Mouse (Mus musculus): ENCODE data around the gene Smyd5. TPM values are rescaled to one million over a fixed set of nuclear protein-coding genes. Genes with fewer than 3 reads are reported as not detected.
"Not testable (repeated sequence)": the region's sequence is repeated elsewhere in the genome, so short reads cannot be mapped to it uniquely, and the experiment has no call there.

Smyd5 gene
- polyA plus RNA-seq, 2 experiments from 2014 or later, result 23.2 to 45.4 TPM

DNA sequence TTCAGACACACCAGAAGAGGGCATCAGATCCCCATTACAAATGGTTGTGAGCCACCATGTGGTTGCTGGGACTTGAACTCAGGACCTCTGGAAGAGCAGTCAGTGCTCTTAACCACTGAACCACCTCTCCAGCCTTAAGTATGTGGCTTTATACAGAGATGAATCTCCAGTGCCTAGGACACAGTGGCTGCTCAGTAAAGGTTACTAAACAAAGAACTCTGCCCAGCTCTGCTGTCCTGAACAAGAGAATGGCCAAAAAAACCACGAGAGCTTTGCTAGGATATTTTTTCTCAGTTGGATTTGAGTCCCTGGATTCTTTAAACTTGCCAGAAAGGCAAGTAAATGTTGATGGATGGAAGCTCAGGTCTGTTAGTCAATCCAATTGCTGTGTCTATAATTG is 18.4 kb downstream of the Smyd5 start:
- ATAC-seq, result not testable (repeated sequence)

DNA sequence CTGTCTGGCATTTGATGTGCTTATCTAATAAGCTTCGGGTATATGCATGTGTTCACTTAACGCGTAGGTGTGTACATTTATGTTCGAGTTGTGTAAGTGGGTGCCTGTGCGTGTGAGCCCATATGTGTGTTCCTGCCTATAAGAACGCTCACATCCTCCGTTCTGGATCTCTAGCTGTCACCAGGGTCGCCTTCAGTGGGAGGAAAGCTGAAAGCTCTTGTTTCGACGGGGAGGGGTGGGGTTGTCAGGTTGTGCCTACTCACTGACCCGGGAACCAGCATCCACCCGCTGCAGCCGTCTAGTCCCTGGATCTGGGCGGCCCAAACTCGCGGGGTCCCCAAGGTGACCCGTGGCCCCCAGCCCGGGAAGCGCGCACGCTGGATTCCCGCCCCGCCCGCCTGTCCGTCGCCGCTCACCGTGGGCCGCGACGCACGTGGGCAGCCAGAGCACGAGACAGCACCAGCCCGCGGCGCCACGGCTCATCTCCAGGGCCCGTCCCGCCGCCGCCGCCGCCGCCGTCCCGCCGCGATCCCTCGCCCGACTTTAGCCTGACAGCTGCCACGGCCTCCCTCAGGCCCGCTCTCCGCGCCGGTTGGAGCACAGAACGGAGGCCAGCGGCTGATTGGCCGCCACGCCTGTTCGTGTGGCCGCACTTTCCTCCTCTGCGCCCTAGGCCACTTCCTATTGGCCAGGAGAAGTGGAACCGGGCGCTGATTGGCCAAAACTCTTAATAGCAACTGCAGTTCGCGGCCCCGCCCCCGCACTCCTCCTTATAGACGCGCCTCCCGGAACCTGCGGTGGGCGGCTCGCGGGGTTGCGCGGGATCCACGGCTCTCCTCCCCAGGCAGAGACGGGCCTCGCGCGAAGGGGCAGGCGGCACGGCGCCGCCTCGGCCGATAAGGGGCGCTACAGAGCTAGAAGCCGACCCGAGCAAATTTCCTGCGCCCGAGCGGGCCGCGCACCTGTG is 19.2 kb downstream of the Smyd5 start, which contains the start of gene Cct7:
Gene Cct7, plus strand, starts transcription at position 818 of the 967 bp plus-strand sequence.
- peak; percentile 86 for ATAC-seq

DNA sequence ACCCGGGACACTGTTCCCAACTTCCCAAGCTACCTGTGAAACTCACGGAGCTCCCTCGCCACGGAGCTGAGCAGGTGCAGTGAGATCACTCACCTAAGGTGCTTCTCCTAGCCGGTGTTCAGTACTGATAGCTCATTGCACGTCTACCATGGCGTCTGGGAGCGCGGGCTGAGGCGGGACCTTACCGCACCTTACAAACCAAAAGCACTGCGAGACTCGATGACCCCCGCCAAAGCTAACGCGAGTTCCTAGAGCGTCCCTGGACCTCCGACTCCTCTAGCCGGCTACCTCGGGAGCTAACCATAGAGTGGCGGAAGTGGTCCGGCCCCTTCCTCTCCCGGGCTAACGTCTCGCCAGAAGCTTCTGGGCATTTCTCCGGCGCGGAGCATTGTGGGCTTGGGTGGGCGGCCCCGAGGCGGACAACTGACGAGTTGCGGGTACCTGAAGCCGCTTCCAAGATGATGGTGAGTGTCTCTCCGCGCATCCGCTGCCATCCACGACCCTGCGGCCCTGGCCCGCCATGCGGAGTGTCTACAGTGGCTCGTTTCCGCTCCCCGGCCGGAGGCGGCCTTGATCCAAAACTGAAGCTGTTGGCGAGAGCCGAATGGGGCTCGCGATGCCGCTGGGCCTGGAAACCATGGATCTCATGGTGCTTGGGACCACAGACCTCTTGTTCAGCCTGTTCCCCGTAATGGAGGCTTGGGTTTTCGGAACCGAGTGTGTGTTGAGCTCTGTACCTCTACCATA is 20.0 kb downstream of the Smyd5 start, which contains the start of gene Pradc1:
Gene Pradc1, minus strand, starts transcription at position 307 of the 747 bp plus-strand sequence.
- peak; percentile 63 for ATAC-seq

DNA sequence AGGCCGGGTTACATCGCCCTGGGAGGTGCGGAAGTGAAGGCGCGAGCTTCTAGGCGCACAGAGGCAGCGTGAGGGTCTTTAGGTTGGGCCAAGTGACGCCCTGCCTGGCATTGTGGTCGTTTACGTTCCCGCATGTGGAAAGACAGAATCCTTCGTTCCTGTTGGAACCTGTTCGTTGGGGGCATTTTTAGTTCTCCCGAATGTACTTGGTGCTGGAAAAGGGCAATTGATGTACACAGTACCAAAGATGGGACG is 20.5 kb downstream of the Smyd5 start:
- peak; percentile 11 for ATAC-seq

DNA sequence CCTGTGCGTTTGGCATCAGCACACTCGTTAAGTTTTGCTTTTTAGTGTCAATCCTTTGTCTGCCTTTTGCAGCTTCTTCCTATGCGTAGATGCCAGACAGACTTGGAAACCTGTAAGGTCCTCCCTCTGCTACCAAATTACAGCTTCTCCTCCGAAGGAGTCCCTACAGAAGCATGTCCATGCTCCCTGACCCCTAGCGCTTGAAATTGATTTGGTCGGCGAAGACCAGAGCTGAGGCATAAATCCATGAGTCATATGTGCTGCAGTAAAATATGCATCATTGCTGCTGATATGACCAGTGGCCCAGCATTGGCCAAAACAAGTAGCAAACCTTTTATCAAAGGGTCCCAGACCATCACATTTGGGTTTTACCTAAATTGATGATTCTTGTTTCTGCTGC is 21.0 kb downstream of the Smyd5 start:
- no peak for ATAC-seq

DNA sequence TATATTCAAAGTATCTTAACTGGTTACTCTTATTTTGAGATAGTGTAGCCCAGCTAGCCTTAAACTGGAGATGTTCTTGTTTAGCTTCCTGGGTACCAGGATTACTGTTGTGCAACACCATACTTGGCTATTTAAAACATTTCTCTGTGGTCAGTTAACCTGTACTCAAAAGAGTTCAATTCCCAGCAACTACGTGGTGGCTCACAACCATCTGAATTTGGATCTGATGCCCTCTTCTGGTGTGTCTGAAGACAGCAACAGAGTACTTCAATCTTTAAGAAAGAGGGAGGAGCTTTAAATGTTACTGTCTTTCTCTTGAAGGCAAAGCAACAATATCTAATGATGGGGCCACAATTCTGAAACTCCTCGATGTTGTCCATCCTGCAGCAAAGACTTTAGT is 27.8 kb downstream of the Smyd5 start:
- no peak for ATAC-seq

DNA sequence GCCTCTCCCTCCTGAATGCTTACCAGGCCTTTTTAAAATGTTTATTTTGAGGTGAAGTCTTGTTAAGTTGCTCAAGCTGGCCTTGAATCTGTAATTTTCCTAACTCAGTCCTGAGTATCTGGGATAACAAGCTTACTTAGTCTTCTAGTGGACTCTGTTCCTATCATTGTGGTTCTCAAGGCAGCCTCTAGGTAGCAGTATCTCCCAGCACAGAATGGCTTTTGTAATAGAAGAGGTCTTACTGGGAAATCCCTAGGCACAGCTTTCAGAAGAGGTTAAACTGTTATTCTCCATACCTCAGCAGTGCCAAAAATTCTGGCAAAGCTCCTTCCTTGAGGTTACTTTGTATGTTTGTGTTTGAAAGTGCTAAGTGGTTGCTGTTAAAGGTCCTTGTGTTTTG is 33.6 kb downstream of the Smyd5 start:
- ATAC-seq, result no peak

DNA sequence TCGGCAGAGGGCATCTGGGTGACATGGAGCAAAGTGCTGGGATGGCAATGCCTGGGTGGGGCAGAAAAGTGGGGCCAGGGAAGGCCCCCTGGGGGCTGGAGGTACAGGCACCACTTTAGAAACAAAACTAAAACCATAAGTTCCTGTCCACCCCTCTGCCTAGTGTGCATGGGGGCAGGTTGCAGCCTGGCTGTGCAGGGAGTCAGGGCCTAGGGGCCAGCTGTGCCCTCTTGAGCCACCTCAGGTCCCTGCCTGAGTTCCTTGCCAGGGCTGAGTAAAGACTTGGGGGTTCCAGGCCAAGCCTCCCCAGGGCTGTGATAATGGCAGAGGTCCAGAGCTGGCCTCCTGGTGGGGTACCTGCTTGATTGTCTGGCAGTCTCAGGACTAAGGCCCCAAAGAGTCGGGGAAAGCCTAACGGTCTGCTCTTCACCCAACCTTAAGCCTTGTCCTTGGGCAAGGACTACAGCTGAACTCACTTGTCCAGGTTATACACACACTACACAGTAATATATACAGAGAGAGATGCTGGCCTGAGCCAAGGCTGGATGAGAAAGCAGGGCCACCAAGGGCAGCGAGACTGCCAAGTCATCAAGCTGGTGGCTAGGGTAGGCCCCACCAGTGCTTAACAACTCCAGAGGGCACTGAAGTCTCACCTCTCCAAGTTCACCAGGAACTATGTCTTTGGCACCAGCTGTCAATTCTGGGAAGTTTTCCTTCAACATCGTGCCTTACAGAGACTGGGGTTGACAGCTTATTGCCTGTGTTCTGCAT is 38.1 kb downstream of the Smyd5 start:
- no peak for ATAC-seq

DNA sequence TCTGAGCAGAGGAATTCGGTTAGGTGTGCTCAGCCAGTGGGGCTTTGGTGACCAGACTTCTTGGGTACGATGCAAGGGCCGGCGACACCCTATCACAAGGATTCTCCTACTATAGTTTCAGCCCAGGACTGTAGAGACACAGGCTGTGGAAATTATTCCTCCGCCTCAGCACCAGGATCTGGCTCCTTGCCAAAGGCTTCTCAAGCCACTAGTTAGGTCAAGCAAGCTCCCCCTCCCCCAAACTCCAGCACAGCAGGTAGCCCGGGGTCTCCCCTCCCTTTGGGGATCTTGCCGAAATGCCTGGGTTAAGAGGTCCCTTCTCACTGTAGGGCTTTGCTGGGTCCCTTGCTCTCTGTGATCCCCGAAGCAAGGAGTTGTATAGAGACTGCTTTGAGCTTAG is 40.2 kb downstream of the Smyd5 start:
- no peak for ATAC-seq

DNA sequence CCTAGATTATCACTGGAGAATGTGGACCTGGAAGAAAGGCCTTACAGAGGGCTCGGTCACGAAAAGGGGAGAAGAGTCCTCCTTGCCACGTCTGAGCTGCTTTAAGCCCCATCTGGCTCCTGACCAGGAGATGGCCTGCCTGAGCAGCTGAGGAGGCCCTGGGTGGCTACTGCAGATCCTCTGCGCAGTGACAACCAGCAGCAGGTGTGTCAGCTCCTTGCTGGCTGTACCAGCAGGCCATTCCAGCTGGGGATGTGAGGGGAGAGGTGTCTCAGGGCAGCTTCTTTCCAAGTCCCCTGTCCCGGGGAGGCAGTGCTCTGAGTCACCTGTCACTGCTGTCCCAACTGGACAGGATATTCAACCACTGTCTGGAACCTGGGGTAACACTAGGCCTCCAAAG is 40.8 kb downstream of the Smyd5 start:
- ATAC-seq, result no peak

DNA sequence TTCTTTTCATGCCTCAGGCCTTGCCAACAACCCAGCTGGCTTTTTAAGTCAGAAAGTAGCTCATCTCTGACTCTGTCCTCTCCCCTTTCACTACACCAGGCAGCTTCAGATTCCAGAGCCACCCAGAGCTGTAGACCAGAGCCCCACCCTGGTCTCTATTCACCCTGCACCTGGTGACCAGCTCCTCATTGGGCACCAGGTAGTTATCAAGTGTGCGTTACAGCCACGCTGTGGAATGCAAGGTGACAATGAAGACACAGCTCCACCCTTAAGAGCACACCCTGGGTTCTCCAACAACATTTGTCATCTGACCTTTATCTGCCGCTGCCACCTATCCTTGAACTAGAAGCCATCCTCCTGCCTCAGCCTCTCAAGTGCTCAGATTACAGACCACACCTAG is 43.8 kb downstream of the Smyd5 start:
- ATAC-seq, result no peak

DNA sequence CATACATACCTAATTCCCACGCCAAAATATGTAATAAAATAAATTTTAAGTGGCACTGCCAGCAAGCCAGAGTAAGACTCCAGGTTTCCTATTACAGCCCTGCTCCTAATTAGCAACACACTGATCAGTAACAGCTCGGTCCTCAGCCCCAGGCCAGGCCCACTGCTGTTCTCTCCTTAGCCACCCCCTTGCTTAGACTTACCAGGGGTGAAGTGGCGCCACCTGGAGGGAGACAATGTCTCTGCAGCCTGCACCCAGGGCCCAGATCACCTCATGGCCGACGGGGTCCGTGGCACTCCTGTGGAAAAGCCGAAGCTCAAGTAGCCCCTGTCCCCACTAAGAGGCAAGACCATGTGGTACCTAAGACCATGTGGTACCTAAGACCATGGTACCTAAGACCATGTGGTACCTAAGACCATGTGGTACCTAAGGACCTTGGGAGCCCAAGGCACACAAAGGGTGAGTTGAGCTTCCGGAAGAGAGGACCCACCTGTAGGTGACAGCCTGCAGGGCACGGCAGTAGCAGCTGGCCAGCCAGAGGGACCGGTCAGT is 45.7 kb downstream of the Smyd5 start:
- ATAC-seq, result peak; percentile 39

DNA sequence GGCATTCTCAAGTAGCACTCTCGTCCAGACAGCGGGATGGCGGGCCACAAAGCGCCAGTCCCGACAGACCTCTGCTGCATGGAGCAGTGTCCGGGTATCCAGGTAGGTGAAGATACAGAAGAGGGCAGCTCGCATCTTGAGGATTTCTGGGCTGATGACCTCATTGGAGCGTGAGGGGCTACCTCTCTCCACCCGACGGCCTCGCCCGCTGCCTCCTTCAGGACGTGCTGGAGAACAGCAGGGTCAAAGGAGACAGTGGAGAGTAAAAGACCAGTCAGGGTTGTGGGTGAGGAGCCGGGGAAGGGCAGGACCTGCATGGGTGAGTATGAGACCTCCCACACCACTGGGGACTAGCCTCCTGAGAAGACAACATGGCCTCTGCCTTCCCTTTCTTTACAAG is 46.6 kb downstream of the Smyd5 start:
- ATAC-seq, result no peak

DNA sequence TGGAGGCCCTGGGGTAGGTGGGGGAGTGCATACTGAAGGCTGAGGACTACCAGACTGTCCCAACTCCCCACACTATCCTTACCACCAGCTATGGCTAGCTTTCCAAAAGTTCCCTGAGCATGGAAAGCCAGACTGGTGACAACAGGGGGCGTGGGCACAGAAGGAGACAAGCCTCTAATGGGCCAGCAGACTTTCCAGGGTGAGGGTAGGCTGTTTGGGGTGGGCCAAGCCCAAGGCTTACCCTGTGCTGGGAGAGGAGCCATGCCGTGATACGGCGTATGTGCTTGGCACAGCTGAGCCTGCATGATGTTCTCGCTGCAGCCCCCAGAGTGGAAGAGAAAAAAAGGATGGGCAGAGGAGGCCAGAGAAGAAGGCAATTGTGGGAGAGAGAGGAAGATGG is 48.2 kb downstream of the Smyd5 start:
- ATAC-seq, result no peak

DNA sequence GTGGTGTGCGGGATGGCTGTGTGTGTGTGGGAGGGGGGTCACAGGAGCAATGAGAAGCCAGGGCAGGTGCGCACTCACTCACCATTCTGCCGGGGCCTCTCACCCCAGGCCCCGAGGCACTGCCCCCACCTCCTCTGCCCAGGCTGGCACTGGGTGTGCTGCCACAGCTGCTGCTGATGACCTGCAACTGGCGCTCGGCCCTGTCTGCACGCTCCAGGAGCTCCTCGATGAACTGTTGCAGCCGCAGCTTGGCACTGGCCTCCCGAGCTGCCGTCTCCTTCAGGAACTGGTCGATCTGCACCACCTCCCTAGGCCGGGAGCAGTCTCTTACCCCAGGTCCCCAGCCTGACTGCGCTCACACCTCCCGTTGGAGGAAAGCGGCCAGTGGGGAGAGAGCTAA is 48.9 kb downstream of the Smyd5 start:
- ATAC-seq, result no peak

DNA sequence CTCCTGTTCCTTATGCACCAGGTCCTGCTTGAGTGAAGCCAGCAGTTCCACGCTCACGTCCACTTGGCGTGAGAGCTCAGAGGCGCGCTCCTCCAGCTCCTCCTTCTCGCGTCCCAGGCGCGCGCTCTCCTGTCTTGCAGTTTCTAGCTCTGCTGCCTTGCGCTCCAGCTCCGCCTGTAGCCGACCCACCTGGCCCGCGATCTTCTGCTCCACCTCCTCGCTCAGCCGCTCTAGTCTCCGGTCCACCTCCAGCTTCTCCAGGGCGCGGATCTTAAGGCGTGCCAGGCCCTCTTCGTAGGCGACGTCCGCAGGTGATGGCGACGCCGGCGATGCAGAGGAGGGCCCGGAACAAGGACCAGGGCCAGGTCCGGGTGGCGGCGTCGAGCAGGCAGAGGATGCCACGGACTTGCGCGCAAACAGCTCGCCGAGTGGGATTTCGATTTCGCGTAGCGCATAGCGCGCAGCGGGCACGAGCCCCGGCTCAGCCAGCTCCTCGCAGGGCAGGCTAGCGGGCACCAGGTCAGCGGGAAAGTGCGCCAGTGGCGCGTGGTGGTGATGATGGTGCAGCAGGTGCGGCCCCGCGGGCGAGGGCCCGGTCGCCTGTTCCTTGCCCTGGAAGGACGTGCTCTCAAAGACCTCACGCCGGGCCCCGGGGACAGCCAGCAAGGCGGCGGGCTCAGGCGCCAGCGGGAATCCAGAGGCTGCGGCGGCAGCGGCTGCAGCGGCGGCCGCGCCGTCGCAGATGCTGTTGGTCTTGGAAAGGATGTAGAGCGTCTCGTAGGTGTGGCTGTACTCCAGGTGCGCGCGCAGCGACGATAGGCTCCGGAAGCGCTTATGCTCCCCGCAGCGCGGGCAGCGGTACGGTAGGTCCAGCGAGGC is 52.3 kb downstream of the Smyd5 start:
- ATAC-seq, result no peak

DNA sequence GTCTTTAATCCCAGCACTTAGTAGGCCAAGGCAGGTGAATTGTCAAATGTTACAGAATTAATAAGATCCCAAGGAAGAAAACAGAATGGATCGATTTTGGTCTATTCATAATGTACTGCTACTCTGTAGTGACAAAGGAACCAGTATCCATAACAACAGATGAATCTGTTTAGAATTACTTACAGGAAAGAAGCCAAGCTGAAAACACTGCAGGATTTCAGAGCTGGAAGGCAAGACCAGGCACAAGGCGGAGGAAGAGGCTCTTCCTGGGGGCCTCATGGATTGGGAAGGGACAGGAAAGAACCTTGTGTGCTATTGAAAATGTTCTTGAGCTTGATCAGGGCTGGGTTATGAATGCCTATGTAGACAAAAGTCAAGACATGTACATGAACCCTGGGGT is 53.9 kb downstream of the Smyd5 start:
- ATAC-seq, result no peak

DNA sequence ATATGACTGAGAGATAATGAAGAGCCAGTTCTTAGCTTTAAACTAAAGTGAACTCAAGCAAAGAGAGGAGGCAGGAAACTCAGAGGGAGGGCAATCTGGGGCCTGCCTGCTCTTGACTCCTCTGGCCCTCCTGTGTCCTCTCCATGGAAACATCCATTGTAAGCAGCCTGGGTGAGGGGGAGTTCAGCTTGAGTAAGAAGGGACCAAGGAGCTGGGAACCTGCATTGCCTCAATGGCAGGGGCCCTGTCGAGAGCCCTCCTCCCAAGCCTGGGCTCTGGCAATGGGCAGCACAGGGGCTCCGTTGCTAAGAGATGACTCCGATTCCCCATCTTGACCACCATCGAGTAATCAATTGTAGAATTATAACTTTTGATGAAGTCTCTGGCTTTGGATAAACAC is 56.7 kb downstream of the Smyd5 start:
- no peak for ATAC-seq

DNA sequence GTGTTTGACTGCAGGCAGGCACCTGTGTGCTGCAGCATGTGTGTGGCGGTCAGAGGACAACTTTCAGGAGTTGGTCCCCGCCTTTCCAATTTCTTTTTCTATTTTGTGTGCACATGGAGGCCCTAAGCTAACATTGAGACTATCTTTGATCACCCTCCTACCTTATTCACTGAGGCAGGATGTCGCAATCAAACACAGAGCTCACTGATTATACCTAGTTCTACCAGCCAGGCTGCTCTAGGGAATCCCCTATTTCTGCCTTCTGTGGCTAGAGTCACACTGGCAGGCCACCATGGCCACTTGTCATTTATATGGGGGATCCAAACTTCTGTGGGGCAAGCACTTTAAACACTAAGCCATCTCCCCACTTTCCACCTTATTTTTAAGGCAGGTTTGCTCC is 57.9 kb downstream of the Smyd5 start:
- ATAC-seq, result no peak

DNA sequence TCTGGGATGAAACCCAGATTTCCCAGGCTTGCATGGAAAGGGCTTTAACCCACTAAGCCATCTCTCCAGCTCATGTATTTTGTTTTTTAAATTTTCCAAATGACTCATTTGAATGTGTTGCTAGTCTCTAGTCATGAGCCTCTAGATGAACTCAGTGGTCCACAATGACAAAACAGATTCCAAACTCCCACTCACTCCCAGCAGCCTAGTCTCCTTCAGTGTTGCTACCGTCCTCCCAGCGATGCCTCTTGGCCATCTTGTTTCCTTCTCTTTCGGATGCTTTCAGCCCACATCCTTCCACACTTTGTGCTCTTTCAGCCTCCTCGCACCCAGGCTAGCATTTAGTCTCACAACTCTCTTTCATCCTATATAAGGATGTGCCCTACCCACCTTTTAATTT is 58.5 kb downstream of the Smyd5 start:
- ATAC-seq, result no peak

DNA sequence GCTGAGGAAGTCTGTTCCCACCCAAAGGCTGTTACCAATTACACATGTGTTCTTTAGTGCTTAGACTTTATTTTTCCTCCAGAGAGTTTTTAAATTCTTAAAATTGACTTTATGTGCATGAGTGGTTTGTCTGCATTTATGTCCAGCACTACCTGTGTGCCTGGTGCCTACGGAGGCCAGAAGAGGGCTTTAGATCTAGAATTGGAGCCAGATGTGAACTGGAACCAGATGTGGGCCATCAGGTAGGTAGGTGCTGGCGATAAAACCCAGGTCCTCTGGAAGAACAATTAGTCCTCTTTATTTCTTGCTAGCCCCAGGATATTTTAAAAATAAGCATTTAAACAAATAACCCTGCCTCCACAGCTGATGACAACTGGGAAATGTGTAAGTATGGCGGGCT is 59.8 kb downstream of the Smyd5 start:
- ATAC-seq, result no peak

All from CD4-positive, CD25-positive, alpha-beta regulatory T cell, adult 4 months (primary cell).